Mouse (Mus musculus) T-helper 1 cell (primary cell): ENCODE results near the gene 4930562C15Rik.

Experiments used
- in situ Hi-C: fragments of 300-600 bp; cut with MboI, MseI; formaldehyde crosslinking; loops from one replicate; pipeline ENCODE4 v1.15.1; 2025; ENCODE audit warnings: high pct_unique_total_duplicates

4930562C15Rik gene

GRCm38 (mm10) chr16:4913783-4914735 is 78.8 kb downstream of the 4930562C15Rik start:
- in situ Hi-C loops = no loop called here

- in situ Hi-C loops = no loop called here
Observed at GRCm38 (mm10) chr16:4915931-4916330, 80.7 kb downstream of the 4930562C15Rik start.

- in situ Hi-C loops = no loop called here
Observed at GRCm38 (mm10) chr16:4916608-4917007, 81.4 kb downstream of the 4930562C15Rik start.
